Mouse (Mus musculus) liver, adult 2 months (tissue): ENCODE measurements at regions not wholly inside any gene's neighbourhood (a gene's known extent, or its start where the extent isn't known, plus 50 kb on each side); places are given as distances from the start of the nearest gene placed in this dataset.

Experiments
- DNase-seq: peaks from one replicate; pipeline ENCODE4 v3.0.0-alpha.2; 2011; ENCODE audit warnings: low read depth, low spot score; ENCODE audit errors: extremely low read depth
- H3K27ac ChIP-seq: fragments of 200-500 bp; replicated peaks from 2 replicates; pipeline ENCODE4 v1.5.1; 2012; ENCODE audit warnings: low read depth, mild to moderate bottlenecking, control low read depth, inconsistent platforms, low read length; ENCODE audit not compliant: insufficient read depth
- H3K27me3 ChIP-seq: fragments of 200-500 bp; 2 replicates; pipeline ENCODE4 v1.6.1; 2012; ENCODE audit warnings: mild to moderate bottlenecking, moderate library complexity, low read length, inconsistent platforms; ENCODE audit not compliant: control insufficient read depth, insufficient read depth
- H3K36me3 ChIP-seq: fragments of 200-500 bp; 2 replicates; pipeline ENCODE4 v1.6.1; 2012; ENCODE audit warnings: low read length, inconsistent platforms; ENCODE audit not compliant: control insufficient read depth, insufficient read depth
- H3K4me1 ChIP-seq: fragments of 200-500 bp; 2 replicates; pipeline ENCODE4 v1.6.1; 2011; ENCODE audit warnings: low read length; ENCODE audit not compliant: control insufficient read depth, insufficient read depth
- H3K4me3 ChIP-seq: fragments of 200-500 bp; 2 replicates; pipeline ENCODE4 v1.5.1; 2011; ENCODE audit warnings: low read depth, mild to moderate bottlenecking, control low read depth, low read length, moderate library complexity; ENCODE audit not compliant: insufficient read depth
- H3K79me2 ChIP-seq: fragments of 200-500 bp; 2 replicates; pipeline ENCODE4 v1.6.1; 2012; ENCODE audit warnings: inconsistent platforms, mild to moderate bottlenecking, low read length, moderate library complexity; ENCODE audit not compliant: control insufficient read depth, insufficient read depth
- H3K9ac ChIP-seq: fragments of 200-500 bp; 2 replicates; pipeline ENCODE4 v1.6.1; 2012; ENCODE audit warnings: low read depth, mild to moderate bottlenecking, control low read depth, inconsistent platforms, low read length
- CTCF ChIP-seq: fragments of 200-500 bp; IDR thresholded peaks from 2 replicates; pipeline ENCODE4 v1.5.1; 2011; ENCODE audit warnings: low read depth, low read length, control low read depth
- POLR2A ChIP-seq: fragments of 200-500 bp; IDR thresholded peaks from 2 replicates; pipeline ENCODE4 v1.6.1; 2011; ENCODE audit warnings: low read length, control low read depth; ENCODE audit not compliant: insufficient read depth; ENCODE audit errors: extremely low read depth
- WGBS: fragments of 180-500 bp; shearing (Covaris S2); methylation state at CpG from one replicate; pipeline ENCODE4 v1.1.7; 2018; 5-methylcytosine and 5-hydroxymethylcytosine counted together

- Histone ChIP-seq H3K9ac (no peak overlapping the region), H3K27me3 (no peaks in the 10 kb centered on the region), H3K79me2 (no peaks in the 10 kb centered on the region), H3K4me1 (no peaks in the 10 kb centered on the region), H3K36me3 (no peaks in the 10 kb centered on the region), H3K27ac (no peak overlapping the region), H3K4me3 (no peak overlapping the region)
- no peak for DNase-seq
- TF ChIP-seq POLR2A (no peak), CTCF (no peak)
Observed at GRCm38 (mm10) chr10:51312814-51313213, 167.6 kb upstream of the Gm49339 start.

GRCm38 (mm10) chr10:51320207-51320606 lies 160.2 kb upstream of the Gm49339 start:
- WGBS: 75% methylated on average over 2 of the region's 2 CpGs
- no peak overlapping the region for H3K9ac ChIP-seq
- no peaks in the 10 kb centered on the region for H3K4me1 ChIP-seq
- no peaks in the 10 kb centered on the region for H3K27me3 ChIP-seq
- TF ChIP-seq POLR2A (no peak), CTCF (no peak)
- H3K79me2 ChIP-seq: no peaks in the 10 kb centered on the region
- no peak for DNase-seq
- no peak overlapping the region for H3K27ac ChIP-seq
- no peaks in the 10 kb centered on the region for H3K36me3 ChIP-seq
- no peak overlapping the region for H3K4me3 ChIP-seq

GRCm38 (mm10) chr10:51328772-51329171 lies 151.6 kb upstream of the Gm49339 start:
- no peaks in the 10 kb centered on the region for H3K4me1 ChIP-seq
- no peak overlapping the region for H3K9ac ChIP-seq
- no peaks in the 10 kb centered on the region for H3K27me3 ChIP-seq
- H3K36me3 ChIP-seq: no peaks in the 10 kb centered on the region
- TF ChIP-seq POLR2A (no peak), CTCF (no peak)
- no peaks in the 10 kb centered on the region for H3K79me2 ChIP-seq
- H3K27ac ChIP-seq: no peak overlapping the region
- no peak for DNase-seq
- WGBS: 69% methylated on average over 4 of the region's 4 CpGs
- H3K4me3 ChIP-seq: no peak overlapping the region

- Histone ChIP-seq H3K36me3 (no peaks in the 10 kb centered on the region), H3K27ac (no peak overlapping the region), H3K4me3 (no peak overlapping the region), H3K4me1 (no peaks in the 10 kb centered on the region), H3K27me3 (no peaks in the 10 kb centered on the region), H3K79me2 (no peaks in the 10 kb centered on the region), H3K9ac (no peak overlapping the region)
- WGBS: 94% methylated on average over 2 of the region's 2 CpGs
- DNase-seq: no peak
- TF ChIP-seq CTCF: no peak
- no peak for TF ChIP-seq POLR2A
Observed at GRCm38 (mm10) chr10:51329386-51329785, 151.0 kb upstream of the Gm49339 start.
